Mouse (Mus musculus) thymus, adult 2 months (tissue): ENCODE results near the gene Upp2.

ENCODE experiments used
- CTCF ChIP-seq: fragments of 200-500 bp; IDR thresholded peaks from 2 replicates; pipeline ENCODE4 v1.5.1; 2012; ENCODE audit warnings: mild to moderate bottlenecking, control low read depth, low read length, moderate library complexity, borderline replicate concordance; ENCODE audit not compliant: control insufficient read depth, poor library complexity, insufficient read depth; ENCODE audit errors: extremely low read depth
- POLR2A ChIP-seq: fragments of 200-500 bp; IDR thresholded peaks from 2 replicates; pipeline ENCODE4 v1.6.1; 2012; ENCODE audit warnings: mild to moderate bottlenecking, low read length, control low read depth, moderate library complexity; ENCODE audit not compliant: control insufficient read depth, poor library complexity, insufficient read depth; ENCODE audit errors: extremely low read depth

GRCm38 (mm10) chr2:58669114-58669513 is 102.0 kb downstream of the Upp2 start:
- TF ChIP-seq CTCF, result no peak
- TF ChIP-seq POLR2A, result no peak
